Mouse (Mus musculus) MEL (cell line): ENCODE data around the gene Hmga1. TPM values are rescaled to one million over a fixed set of nuclear protein-coding genes. Genes with fewer than 3 reads are reported as not detected.

Experiments used
- DNase-seq: peaks from one replicate; pipeline ENCODE4 v3.0.0; 2011; ENCODE audit warnings: low read depth, low spot score
- H3K27ac ChIP-seq: 2 replicates; pipeline ENCODE4 v1.5.1; 2012; ENCODE audit warnings: low read depth, mild to moderate bottlenecking, control low read depth, low read length, moderate library complexity; ENCODE audit not compliant: control insufficient read depth
- H3K27me3 ChIP-seq, 2 experiments: fragments of 150-350 bp in 1 of 2; sonication (generic) in 1 of 2; 2 replicates each; pipeline ENCODE4 v1.6.1; 2012; ENCODE audit warnings: low read length in 2 of 2, mild to moderate bottlenecking in 2 of 2, improper control_type of control experiment in 1 of 2, moderate library complexity in 1 of 2; ENCODE audit not compliant: insufficient read depth in 2 of 2, control insufficient read depth in 1 of 2
- H3K36me3 ChIP-seq, 2 experiments: 2 replicates each; pipeline ENCODE4 v1.6.1; 2012 to 2014; ENCODE audit warnings: low read length in 2 of 2, improper control_type of control experiment in 1 of 2, inconsistent platforms in 1 of 2, mild to moderate bottlenecking in 1 of 2; ENCODE audit not compliant: insufficient read depth in 2 of 2, control insufficient read depth in 1 of 2
- H3K4me1 ChIP-seq, 2 experiments: fragments of 150-350 bp in 1 of 2; sonication (generic) in 1 of 2; 2 replicates each; pipeline ENCODE4 v1.6.1; 2012; ENCODE audit warnings: low read length in 2 of 2, improper control_type of control experiment in 1 of 2, mild to moderate bottlenecking in 1 of 2; ENCODE audit not compliant: insufficient read depth in 2 of 2, control insufficient read depth in 1 of 2
- H3K4me3 ChIP-seq, 2 experiments: fragments of 150-350 bp in 1 of 2; sonication (generic) in 1 of 2; 2 replicates each; pipeline ENCODE4 v1.5.1; 2012; ENCODE audit warnings: low read depth in 2 of 2, low read length in 2 of 2, mild to moderate bottlenecking in 2 of 2, moderate library complexity in 2 of 2, control low read depth in 1 of 2, improper control_type of control experiment in 1 of 2; ENCODE audit not compliant: control insufficient read depth in 1 of 2, insufficient read depth in 1 of 2
- H3K79me2 ChIP-seq: 2 replicates; pipeline ENCODE4 v1.6.1; 2012; ENCODE audit warnings: mild to moderate bottlenecking, low read length, moderate library complexity; ENCODE audit not compliant: control insufficient read depth, poor library complexity, insufficient read depth
- H3K9ac ChIP-seq: 2 replicates; pipeline ENCODE4 v1.6.1; 2012; ENCODE audit warnings: low read depth, mild to moderate bottlenecking, control low read depth, low read length, moderate library complexity; ENCODE audit not compliant: control insufficient read depth, poor library complexity, severe bottlenecking
- H3K9me3 ChIP-seq: fragments of 150-350 bp; sonication (generic); replicated peaks from 2 replicates; pipeline ENCODE4 v1.6.1; 2012; ENCODE audit warnings: mild to moderate bottlenecking, low read length, improper control_type of control experiment, moderate library complexity; ENCODE audit not compliant: insufficient read depth
- CHD1 ChIP-seq: IDR thresholded peaks from 2 replicates; pipeline ENCODE4 v1.6.1; 2012; ENCODE audit warnings: low read depth, mild to moderate bottlenecking, inconsistent platforms, low read length, improper control_type of control experiment
- E2F4 ChIP-seq: IDR thresholded peaks from 2 replicates; pipeline ENCODE4 v1.6.1; 2011; ENCODE audit warnings: low read depth, low read length, improper control_type of control experiment, borderline replicate concordance
- ELF1 ChIP-seq: IDR thresholded peaks from 2 replicates; pipeline ENCODE4 v1.6.1; 2014; ENCODE audit warnings: low read depth, mild to moderate bottlenecking, inconsistent platforms, low read length, improper control_type of control experiment, moderate library complexity
- ETS1 ChIP-seq: IDR thresholded peaks from 2 replicates; pipeline ENCODE4 v1.6.1; 2012; ENCODE audit warnings: low read depth, mild to moderate bottlenecking, inconsistent platforms, low read length, improper control_type of control experiment, moderate library complexity
- GABPA ChIP-seq: IDR thresholded peaks from 2 replicates; pipeline ENCODE4 v1.6.1; 2012; ENCODE audit warnings: low read depth, mild to moderate bottlenecking, inconsistent platforms, low read length, improper control_type of control experiment, moderate library complexity
- GATA1 ChIP-seq: IDR thresholded peaks from 2 replicates; pipeline ENCODE4 v1.6.1; 2011; ENCODE audit warnings: low read depth, low read length, improper control_type of control experiment
- HCFC1 ChIP-seq: IDR thresholded peaks from 2 replicates; pipeline ENCODE4 v1.6.1; 2012; ENCODE audit warnings: low read depth, mild to moderate bottlenecking, inconsistent platforms, low read length, improper control_type of control experiment, moderate library complexity
- JUND ChIP-seq: IDR thresholded peaks from 2 replicates; pipeline ENCODE4 v1.6.1; 2011; ENCODE audit warnings: low read depth, mild to moderate bottlenecking, improper control_type of control experiment, low read length
- MAZ ChIP-seq: IDR thresholded peaks from 2 replicates; pipeline ENCODE4 v1.6.1; 2012; ENCODE audit warnings: low read depth, mild to moderate bottlenecking, inconsistent platforms, low read length, improper control_type of control experiment
- MEF2A ChIP-seq: IDR thresholded peaks from 2 replicates; pipeline ENCODE4 v1.6.1; 2014; ENCODE audit warnings: low read depth, mild to moderate bottlenecking, inconsistent platforms, low read length, improper control_type of control experiment; ENCODE audit not compliant: poor library complexity, insufficient replicate concordance, severe bottlenecking; ENCODE audit errors: extremely low read depth
- MYC ChIP-seq: IDR thresholded peaks from 2 replicates; pipeline ENCODE4 v1.6.1; 2011; ENCODE audit warnings: low read depth, mild to moderate bottlenecking, low read length, improper control_type of control experiment, moderate library complexity
- NRF1 ChIP-seq: IDR thresholded peaks from 2 replicates; pipeline ENCODE4 v1.6.1; 2014; ENCODE audit warnings: low read depth, mild to moderate bottlenecking, inconsistent platforms, low read length, improper control_type of control experiment, moderate library complexity; ENCODE audit not compliant: poor library complexity, insufficient read depth, severe bottlenecking
- POLR2AphosphoS2 ChIP-seq: IDR thresholded peaks from 2 replicates; pipeline ENCODE4 v1.6.1; 2011; ENCODE audit warnings: low read length, improper control_type of control experiment
- RCOR1 ChIP-seq: IDR thresholded peaks from 2 replicates; pipeline ENCODE4 v1.6.1; 2012; ENCODE audit warnings: low read depth, mild to moderate bottlenecking, inconsistent platforms, low read length, improper control_type of control experiment
- TAL1 ChIP-seq: IDR thresholded peaks from 2 replicates; pipeline ENCODE4 v1.6.1; 2012; ENCODE audit warnings: mild to moderate bottlenecking, inconsistent platforms, low read length, moderate library complexity, mixed read lengths
- TBP ChIP-seq: IDR thresholded peaks from 2 replicates; pipeline ENCODE4 v1.8.0; 2011; ENCODE audit warnings: low read depth, low read length, improper control_type of control experiment
- TCF12 ChIP-seq: IDR thresholded peaks from 2 replicates; pipeline ENCODE4 v1.6.1; 2014; ENCODE audit warnings: low read depth, mild to moderate bottlenecking, inconsistent platforms, low read length, improper control_type of control experiment, moderate library complexity
- UBTF ChIP-seq: IDR thresholded peaks from 2 replicates; pipeline ENCODE4 v1.6.1; 2012; ENCODE audit warnings: low read depth, mild to moderate bottlenecking, inconsistent platforms, low read length, improper control_type of control experiment, moderate library complexity, borderline replicate concordance; ENCODE audit not compliant: insufficient read depth
- ZC3H11A ChIP-seq: IDR thresholded peaks from 2 replicates; pipeline ENCODE4 v1.6.1; 2012; ENCODE audit warnings: low read depth, mild to moderate bottlenecking, inconsistent platforms, low read length, improper control_type of control experiment
- ZNF384 ChIP-seq: IDR thresholded peaks from 2 replicates; pipeline ENCODE4 v1.6.1; 2012; ENCODE audit warnings: low read depth, mild to moderate bottlenecking, inconsistent platforms, low read length, improper control_type of control experiment
- polyA plus RNA-seq, 2 experiments: library from polyadenylated mRNA; stranded (reverse) in 1 of 2; unstranded in 1 of 2; fragments of >175 nt in 1 of 2; fragments of >200 nt in 1 of 2; gene quantifications; 2 replicates each; pipeline versions ENCODE4 v1.2.1 to v1.2.4; 2012; ENCODE audit warnings: low replicate concordance in 2 of 2, low read depth in 1 of 2; ENCODE audit not compliant: insufficient read length in 2 of 2, insufficient read depth in 1 of 2, missing spikeins in 1 of 2
- total RNA-seq: library from RNA; depleted of rRNA; stranded (reverse); fragments of 300-350 nt; gene quantifications from 2 replicates; pipeline ENCODE4 v1.2.3, GENCODE M21; 2012

The Hmga1 gene
- total and polyA plus RNA-seq, 3 experiments, result 96.0 to 112 TPM; not detected in 1

DNA sequence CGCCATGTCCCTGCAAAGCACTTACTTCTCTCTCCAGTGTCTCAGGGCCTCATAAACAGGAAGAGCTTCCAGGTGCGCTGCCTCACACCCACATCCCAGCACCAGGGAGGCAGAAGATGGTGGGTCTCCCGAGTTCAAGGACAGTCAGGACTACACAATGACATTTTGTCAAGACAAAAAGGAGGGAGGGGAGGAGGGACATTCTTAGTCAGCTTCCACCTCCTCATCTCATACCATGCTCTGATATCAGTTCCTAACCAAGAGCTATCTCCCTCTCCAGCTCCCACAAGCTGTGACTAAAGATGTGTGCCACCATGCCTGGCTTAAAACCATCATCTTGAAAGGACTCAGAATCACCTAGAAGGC, 55.2 kb downstream of the Hmga1 start:
- 0 out of 2 replicates have a peak, but pooled peaks have one; percentile 12 for TF ChIP-seq RCOR1
- TF ChIP-seq CHD1, result no peak
- TF ChIP-seq GATA1, result peak; percentile 44; the same call in 1 of the 2 replicates
- TF ChIP-seq MYC, result no peak
- Histone ChIP-seq H3K27ac (peak overlapping the region; percentile 14; the same call in 1 of the 2 replicates), H3K4me3 (no peak overlapping the region), H3K9ac (no peak overlapping the region), H3K4me1 (peaks cover 11 to 24% of the 10 kb centered on the region in 2 experiments), H3K79me2 (peaks cover 80% of the 10 kb centered on the region), H3K27me3 (no peaks in the 10 kb centered on the region), H3K36me3 (peaks cover 0 to 17% of the 10 kb centered on the region in 2 experiments), H3K9me3 (no peaks in the 10 kb centered on the region)
- DNase-seq, result peak; percentile 51

DNA sequence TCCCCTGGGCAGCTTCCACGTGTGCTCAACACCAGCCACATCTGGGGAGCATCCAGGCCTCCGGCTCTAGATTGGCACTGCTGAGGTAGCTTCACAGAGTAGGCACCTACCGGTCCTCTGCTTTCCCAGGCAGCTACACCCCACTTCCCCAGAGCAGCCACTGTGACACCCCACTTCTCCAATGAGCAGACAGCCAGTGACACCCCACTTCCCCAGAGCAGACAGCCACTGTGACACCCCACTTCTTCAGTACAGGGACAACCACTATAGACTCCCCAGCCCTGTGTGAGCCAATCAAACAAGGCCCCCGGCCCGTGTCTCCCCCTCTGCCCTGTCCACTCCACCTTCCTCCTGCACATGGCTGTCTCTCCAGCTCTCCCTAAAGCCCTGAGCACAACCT, 55.7 kb downstream of the Hmga1 start:
- TF ChIP-seq JUND, result no peak
- H3K27ac ChIP-seq, result 0 out of 2 replicates have a peak overlapping the region, but pooled peaks have one; percentile 1
- H3K36me3 ChIP-seq, result peaks cover 0 to 17% of the 10 kb centered on the region in 2 experiments
- H3K79me2 ChIP-seq, result peaks cover 81% of the 10 kb centered on the region
- peaks cover 11 to 24% of the 10 kb centered on the region in 2 experiments for H3K4me1 ChIP-seq
- H3K4me3 ChIP-seq, result no peak overlapping the region
- no peak overlapping the region for H3K9ac ChIP-seq
- H3K27me3 ChIP-seq, result no peaks in the 10 kb centered on the region
- peak; percentile 47 for DNase-seq
- H3K9me3 ChIP-seq, result no peaks in the 10 kb centered on the region

DNA sequence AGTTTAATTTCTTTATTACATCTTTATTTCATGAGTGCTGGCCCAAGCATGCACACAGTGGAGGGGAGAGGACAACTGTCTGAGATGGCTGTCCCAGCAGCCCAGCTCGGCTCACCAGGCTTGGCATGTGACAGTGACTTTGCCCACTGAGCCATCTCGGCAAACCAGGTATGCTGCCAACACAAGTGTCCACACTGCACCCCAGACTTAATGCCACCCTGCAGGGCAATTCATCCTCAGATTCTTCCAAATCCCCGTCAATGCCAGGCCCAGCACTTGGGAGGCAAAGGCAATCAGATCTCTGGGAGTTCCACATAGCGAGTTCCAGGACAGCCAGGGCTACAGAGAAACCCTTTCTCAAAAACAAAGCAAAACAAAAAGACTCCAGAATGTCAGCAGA, 56.7 kb downstream of the Hmga1 start:
- H3K36me3 ChIP-seq, result peaks cover 2 to 17% of the 10 kb centered on the region in 2 experiments
- H3K4me1 ChIP-seq, result peaks cover 11 to 24% of the 10 kb centered on the region in 2 experiments

More for the DNA sequence above, 56.7 kb downstream of the Hmga1 start:
- no peak for DNase-seq
- no peaks in the 10 kb centered on the region for H3K9me3 ChIP-seq
- H3K4me3 ChIP-seq, result no peak overlapping the region
- H3K27ac ChIP-seq, result no peak overlapping the region
- H3K27me3 ChIP-seq, result no peaks in the 10 kb centered on the region
- H3K9ac ChIP-seq, result no peak overlapping the region
- peaks cover 85% of the 10 kb centered on the region for H3K79me2 ChIP-seq
- no peak for TF ChIP-seq ZNF384
- TF ChIP-seq TAL1, result no peak
- no peak for TF ChIP-seq HCFC1
- TF ChIP-seq ELF1, result no peak
- no peak for TF ChIP-seq TBP
- TF ChIP-seq GABPA, result no peak
- TF ChIP-seq JUND, result no peak
- TF ChIP-seq UBTF, result no peak
- TF ChIP-seq MAZ, result no peak
- TF ChIP-seq ETS1, result no peak
- no peak for TF ChIP-seq E2F4
- TF ChIP-seq POLR2AphosphoS2, result no peak
- TF ChIP-seq ZC3H11A, result no peak
- no peak for TF ChIP-seq MEF2A
- no peak for TF ChIP-seq NRF1
- no peak for TF ChIP-seq TCF12
